Mouse (Mus musculus): ENCODE results near the gene Ncoa3. TPM values are rescaled to one million over a fixed set of nuclear protein-coding genes. Genes with fewer than 3 reads are reported as not detected.

Ncoa3 gene
- polyA plus RNA-seq, 1 experiment from 2014 or later = 18.5 TPM

DNA sequence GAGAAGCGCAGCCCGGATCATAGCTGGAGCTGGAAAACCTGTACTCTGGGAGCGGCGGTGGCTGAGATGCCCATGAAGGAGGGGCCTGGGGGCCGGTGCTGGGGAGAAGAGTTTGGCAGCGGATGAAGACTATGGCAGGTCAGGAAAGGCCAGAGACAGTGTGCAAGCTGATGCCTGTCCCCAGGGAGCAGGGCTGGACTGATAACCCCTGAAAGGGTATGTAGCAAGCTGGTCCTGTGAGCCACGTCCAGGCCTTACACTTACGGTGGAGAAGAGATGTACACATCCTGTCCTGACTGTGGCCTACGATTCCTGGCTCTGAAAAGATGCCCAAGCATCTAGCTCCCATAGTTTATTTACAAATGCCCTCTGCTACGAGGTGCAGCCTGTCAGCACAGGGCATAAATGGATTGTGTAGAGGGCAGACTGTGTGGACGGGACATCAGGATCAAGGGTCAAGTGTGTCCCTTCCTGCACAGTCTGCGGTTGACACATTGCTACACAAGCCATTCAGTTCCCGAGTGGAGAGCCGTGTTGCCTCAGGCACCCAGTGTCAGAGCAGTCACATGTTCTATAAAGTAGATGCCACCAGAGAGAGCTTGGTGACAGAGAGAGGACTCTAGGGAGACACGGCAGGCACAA lies 106.0 kb downstream of the Ncoa3 start:
- Histone ChIP-seq H3K27ac (ENCODE audit: low read depth, low read length) (0 out of 2 replicates have a peak overlapping the region, but pooled peaks have one; percentile 16), H3K9me3 (ENCODE audit: control insufficient read depth, low read length) (no peaks in the 10 kb centered on the region), H3K27me3 (ENCODE audit: control insufficient read depth, insufficient read depth, low read length) (no peaks in the 10 kb centered on the region), H3K4me3 (ENCODE audit: low read depth, low read length) (no peak overlapping the region), H3K4me2 (ENCODE audit: low read depth, low read length) (no peak overlapping the region), H3K9ac (replicated peaks; ENCODE audit: low read depth, low read length) (no peak overlapping the region), H3K36me3 (ENCODE audit: control insufficient read depth, insufficient read depth, low read length) (no peaks in the 10 kb centered on the region), H3K4me1 (ENCODE audit: control insufficient read depth, insufficient read depth, low read length) (peaks cover 12% of the 10 kb centered on the region)
- 67% methylated on average over 15 of the region's 15 CpGs for WGBS
- no peak for ATAC-seq (ENCODE audit: low read depth)

DNA sequence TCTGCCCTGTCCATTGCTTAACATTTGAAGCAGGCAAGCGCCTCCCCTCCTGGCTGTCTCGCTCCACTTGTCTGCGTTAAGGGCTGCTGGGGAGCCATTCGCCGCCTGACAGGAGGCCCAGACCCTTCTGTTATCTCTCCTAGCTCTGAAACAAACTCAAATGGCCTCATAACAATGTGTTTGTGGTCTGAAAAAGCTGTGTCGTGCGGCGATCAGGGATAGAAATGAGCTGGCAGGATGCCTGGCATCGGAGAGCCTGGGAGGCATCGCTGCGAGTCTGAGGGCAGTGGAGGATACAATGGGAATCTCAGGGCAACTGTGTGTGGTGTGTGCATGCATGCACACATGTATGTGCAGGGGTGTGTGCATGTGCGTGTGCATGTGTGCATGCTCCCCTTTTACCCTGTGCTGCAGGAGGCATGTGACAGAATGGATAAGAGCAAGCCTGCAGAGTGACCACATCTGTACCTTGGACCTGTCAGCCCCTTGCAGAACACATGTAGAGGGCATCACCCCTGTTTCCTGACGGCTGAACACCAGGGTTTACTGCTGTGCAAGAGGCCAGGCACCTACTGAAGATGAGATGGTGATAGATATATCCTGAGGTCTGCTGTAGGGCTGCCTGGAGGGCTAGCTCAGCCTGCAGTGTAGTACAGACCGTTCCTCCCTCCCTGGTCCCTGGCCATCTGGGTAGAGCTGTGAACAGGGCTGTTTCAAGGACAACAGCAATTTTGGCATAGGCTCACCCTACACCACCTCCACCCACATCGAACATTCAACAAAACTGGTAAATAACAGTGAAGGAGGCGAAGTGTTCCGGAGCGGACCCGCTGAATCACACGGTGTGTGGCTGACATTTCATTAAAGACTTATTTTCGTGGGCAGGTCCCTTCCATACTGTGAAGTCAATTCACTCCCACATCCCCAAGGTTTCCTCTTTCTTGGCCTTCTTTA lies 108.2 kb downstream of the Ncoa3 start:
- Histone ChIP-seq H3K36me3 (ENCODE audit: control insufficient read depth, insufficient read depth, low read length) (no peaks in the 10 kb centered on the region), H3K9ac (replicated peaks; ENCODE audit: low read depth, low read length) (0 out of 2 replicates have a peak overlapping the region, but pooled peaks have one; percentile 25), H3K4me1 (ENCODE audit: control insufficient read depth, insufficient read depth, low read length) (peaks cover 16% of the 10 kb centered on the region), H3K27ac (ENCODE audit: low read depth, low read length) (peak overlapping the region; percentile 52; the same call in 1 of the 2 replicates), H3K27me3 (ENCODE audit: control insufficient read depth, insufficient read depth, low read length) (no peaks in the 10 kb centered on the region), H3K4me3 (ENCODE audit: low read depth, low read length) (no peak overlapping the region), H3K9me3 (ENCODE audit: control insufficient read depth, low read length) (no peaks in the 10 kb centered on the region), H3K4me2 (ENCODE audit: low read depth, low read length) (no peak overlapping the region)
- ATAC-seq (ENCODE audit: low read depth) = 0 out of 2 replicates have a peak, but pooled peaks have one; percentile 31
- 65% methylated on average over 21 of the region's 21 CpGs for WGBS

DNA sequence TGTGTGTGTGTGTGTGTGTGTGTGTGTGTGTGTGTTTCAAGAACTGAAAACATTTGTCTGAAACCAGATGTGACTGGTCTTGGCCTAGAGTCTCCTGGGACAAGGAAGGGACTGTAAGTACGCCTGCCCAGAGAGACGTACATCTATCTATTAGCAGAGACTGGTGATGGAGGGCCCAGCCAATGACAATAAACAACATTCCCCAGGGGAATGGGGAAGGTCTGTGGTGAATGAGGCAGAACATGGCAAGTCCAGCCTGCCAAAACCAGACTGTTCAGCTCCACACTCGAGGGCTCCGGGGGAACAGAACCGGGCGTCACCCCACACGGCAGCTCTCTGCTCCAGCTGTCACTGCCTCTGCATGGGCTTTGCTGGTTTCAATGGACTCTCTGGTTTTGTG lies 110.5 kb downstream of the Ncoa3 start:
- Histone ChIP-seq H3K36me3 (ENCODE audit: control insufficient read depth, insufficient read depth, low read length) (no peaks in the 10 kb centered on the region), H3K4me3 (ENCODE audit: low read depth, low read length) (no peak overlapping the region), H3K27me3 (ENCODE audit: control insufficient read depth, insufficient read depth, low read length) (no peaks in the 10 kb centered on the region), H3K9ac (replicated peaks; ENCODE audit: low read depth, low read length) (no peak overlapping the region), H3K4me1 (ENCODE audit: control insufficient read depth, insufficient read depth, low read length) (peaks cover 15% of the 10 kb centered on the region), H3K27ac (ENCODE audit: low read depth, low read length) (no peak overlapping the region), H3K9me3 (ENCODE audit: control insufficient read depth, low read length) (no peaks in the 10 kb centered on the region), H3K4me2 (ENCODE audit: low read depth, low read length) (no peak overlapping the region)
- 0 out of 2 replicates have a peak, but pooled peaks have one; percentile 12 for ATAC-seq (ENCODE audit: low read depth)
- WGBS = 49% methylated on average over 7 of the region's 7 CpGs

DNA sequence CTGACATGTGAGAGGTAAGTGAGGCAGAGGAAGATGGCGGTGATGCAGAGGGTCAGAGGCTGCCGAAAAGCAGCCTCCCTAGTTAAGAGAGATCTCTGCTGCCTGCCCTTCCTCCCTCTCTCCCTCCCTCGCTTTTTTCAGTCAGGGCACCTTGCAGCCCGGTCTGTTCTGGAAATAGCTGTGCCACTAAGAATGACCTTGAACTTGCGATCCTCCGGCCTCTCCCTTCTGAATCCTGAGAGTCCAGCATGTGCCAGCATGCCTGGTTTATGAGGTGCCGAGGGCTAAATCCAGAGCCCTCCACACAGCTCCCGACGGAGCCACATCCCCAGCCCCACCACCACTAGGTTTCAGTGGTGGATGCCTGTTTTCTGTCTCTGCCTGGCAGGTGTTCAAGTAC lies 113.5 kb downstream of the Ncoa3 start:
- H3K27ac ChIP-seq (ENCODE audit: low read depth, low read length) = no peak overlapping the region
- peaks cover 5% of the 10 kb centered on the region; the same call in 1 of the 2 replicates for H3K4me1 ChIP-seq (ENCODE audit: control insufficient read depth, insufficient read depth, low read length)
- H3K4me3 ChIP-seq (ENCODE audit: low read depth, low read length) = no peak overlapping the region
- no peaks in the 10 kb centered on the region for H3K27me3 ChIP-seq (ENCODE audit: control insufficient read depth, insufficient read depth, low read length)
- H3K9ac ChIP-seq (replicated peaks; ENCODE audit: low read depth, low read length) = no peak overlapping the region
- ATAC-seq (ENCODE audit: low read depth) = no peak
- H3K36me3 ChIP-seq (ENCODE audit: control insufficient read depth, insufficient read depth, low read length) = no peaks in the 10 kb centered on the region
- WGBS = 72% methylated on average over 9 of the region's 9 CpGs
- no peaks in the 10 kb centered on the region for H3K9me3 ChIP-seq (ENCODE audit: control insufficient read depth, low read length)
- H3K4me2 ChIP-seq (ENCODE audit: low read depth, low read length) = no peak overlapping the region

DNA sequence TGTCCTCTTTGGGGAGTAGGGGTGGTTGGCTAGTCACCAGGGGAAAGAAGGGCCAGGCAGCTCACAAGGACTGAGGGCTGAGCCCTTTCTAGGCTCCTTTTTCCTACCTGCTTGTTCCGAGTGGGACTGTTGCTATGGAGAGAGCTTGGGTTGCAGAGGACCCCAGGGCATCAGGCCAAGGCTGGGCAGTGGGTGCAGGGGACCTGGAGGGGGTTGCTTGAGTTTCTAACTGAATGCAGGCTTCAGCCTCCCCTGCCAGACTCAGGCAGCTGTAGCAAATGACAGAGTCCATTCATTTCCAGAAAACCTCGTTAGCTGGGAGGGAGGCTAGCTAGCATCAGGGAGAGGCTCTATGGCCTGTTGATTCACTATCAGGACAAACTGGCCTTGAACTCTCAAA lies 114.2 kb downstream of the Ncoa3 start:
- peak; percentile 60; the same call in 1 of the 2 replicates for ATAC-seq (ENCODE audit: low read depth)
- Histone ChIP-seq H3K9ac (replicated peaks; ENCODE audit: low read depth, low read length) (no peak overlapping the region), H3K9me3 (ENCODE audit: control insufficient read depth, low read length) (no peaks in the 10 kb centered on the region), H3K27me3 (ENCODE audit: control insufficient read depth, insufficient read depth, low read length) (no peaks in the 10 kb centered on the region), H3K27ac (ENCODE audit: low read depth, low read length) (no peak overlapping the region), H3K4me3 (ENCODE audit: low read depth, low read length) (no peak overlapping the region), H3K36me3 (ENCODE audit: control insufficient read depth, insufficient read depth, low read length) (no peaks in the 10 kb centered on the region), H3K4me2 (ENCODE audit: low read depth, low read length) (no peak overlapping the region), H3K4me1 (ENCODE audit: control insufficient read depth, insufficient read depth, low read length) (0 out of 2 replicates have a peak, but pooled peaks cover 5% of the 10 kb centered on the region)
- WGBS = 44% methylated on average over 2 of the region's 2 CpGs

DNA sequence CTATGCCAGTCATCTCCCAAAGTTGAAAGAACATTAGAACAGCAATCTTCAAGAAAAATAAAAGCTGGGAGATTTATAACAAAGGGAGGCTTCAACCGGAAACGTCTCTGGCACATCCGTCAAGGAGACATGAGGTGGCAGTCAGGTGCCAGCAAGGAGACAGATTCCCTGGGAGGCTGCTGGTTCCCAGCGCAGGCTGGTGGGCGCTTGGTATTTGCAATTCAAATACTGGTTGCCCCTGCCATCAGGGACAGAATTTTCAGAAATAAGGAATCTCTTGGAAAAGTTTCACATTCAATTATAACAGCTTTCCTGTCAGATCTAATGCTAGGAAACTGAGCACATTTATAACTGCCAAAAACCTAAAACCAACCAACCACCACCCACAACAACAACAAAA lies 115.5 kb downstream of the Ncoa3 start:
- Histone ChIP-seq H3K9ac (replicated peaks; ENCODE audit: low read depth, low read length) (no peak overlapping the region), H3K4me3 (ENCODE audit: low read depth, low read length) (no peak overlapping the region), H3K27ac (ENCODE audit: low read depth, low read length) (no peak overlapping the region), H3K4me2 (ENCODE audit: low read depth, low read length) (no peak overlapping the region), H3K4me1 (ENCODE audit: control insufficient read depth, insufficient read depth, low read length) (0 out of 2 replicates have a peak, but pooled peaks cover 5% of the 10 kb centered on the region), H3K9me3 (ENCODE audit: control insufficient read depth, low read length) (no peaks in the 10 kb centered on the region), H3K27me3 (ENCODE audit: control insufficient read depth, insufficient read depth, low read length) (no peaks in the 10 kb centered on the region), H3K36me3 (ENCODE audit: control insufficient read depth, insufficient read depth, low read length) (no peaks in the 10 kb centered on the region)
- ATAC-seq (ENCODE audit: low read depth) = no peak
- 48% methylated on average over 5 of the region's 5 CpGs for WGBS

DNA sequence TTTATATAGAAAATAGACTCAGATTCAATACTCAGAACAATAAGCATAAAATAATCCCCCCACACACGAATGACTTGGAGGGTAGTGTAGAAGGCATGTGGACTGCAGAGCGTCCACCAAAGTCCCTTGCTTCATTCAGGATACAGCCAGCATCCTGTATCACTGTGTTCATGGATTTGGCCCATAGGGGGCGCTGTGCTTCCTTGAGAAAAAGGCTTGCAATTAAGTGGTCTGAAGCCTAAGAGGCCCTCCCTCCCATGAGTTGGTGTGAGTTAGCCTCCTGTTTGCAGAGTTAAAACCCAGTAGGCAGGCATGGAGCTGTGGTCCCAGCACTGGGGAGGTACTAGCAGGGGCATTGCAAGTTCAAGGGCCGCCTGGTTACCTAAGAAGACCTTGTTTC lies 115.9 kb downstream of the Ncoa3 start:
- ATAC-seq (ENCODE audit: low read depth) = no peak
- 28% methylated on average over 4 of the region's 4 CpGs for WGBS
- no peaks in the 10 kb centered on the region for H3K27me3 ChIP-seq (ENCODE audit: control insufficient read depth, insufficient read depth, low read length)
- no peaks in the 10 kb centered on the region for H3K36me3 ChIP-seq (ENCODE audit: control insufficient read depth, insufficient read depth, low read length)
- H3K4me1 ChIP-seq (ENCODE audit: control insufficient read depth, insufficient read depth, low read length) = 0 out of 2 replicates have a peak, but pooled peaks cover 5% of the 10 kb centered on the region
- H3K27ac ChIP-seq (ENCODE audit: low read depth, low read length) = no peak overlapping the region
- no peak overlapping the region for H3K9ac ChIP-seq (replicated peaks; ENCODE audit: low read depth, low read length)
- no peak overlapping the region for H3K4me3 ChIP-seq (ENCODE audit: low read depth, low read length)
- H3K9me3 ChIP-seq (ENCODE audit: control insufficient read depth, low read length) = no peaks in the 10 kb centered on the region
- no peak overlapping the region for H3K4me2 ChIP-seq (ENCODE audit: low read depth, low read length)

DNA sequence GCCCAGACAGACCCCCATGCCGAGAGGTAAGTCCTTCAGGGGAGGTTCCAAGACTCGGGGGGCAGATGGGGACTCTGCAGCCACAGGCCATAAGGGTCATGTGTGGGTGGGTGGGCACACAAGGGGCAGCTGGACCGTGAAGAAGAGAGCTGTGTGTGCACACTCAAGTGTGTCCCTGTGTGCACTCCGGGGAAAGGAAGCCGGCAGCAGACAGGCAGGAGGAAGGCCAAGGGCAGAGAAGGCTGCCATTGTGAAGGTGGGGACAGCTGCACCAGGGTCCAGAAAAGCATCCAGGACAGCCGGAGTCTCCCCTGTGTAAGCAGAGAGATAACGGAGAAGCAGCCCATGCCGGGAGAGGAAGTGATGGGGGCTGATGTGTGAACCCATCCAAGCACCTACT lies 118.3 kb downstream of the Ncoa3 start:
- no peak for ATAC-seq (ENCODE audit: low read depth)
- Histone ChIP-seq H3K4me1 (ENCODE audit: control insufficient read depth, insufficient read depth, low read length) (no peaks in the 10 kb centered on the region), H3K9me3 (ENCODE audit: control insufficient read depth, low read length) (no peaks in the 10 kb centered on the region), H3K27me3 (ENCODE audit: control insufficient read depth, insufficient read depth, low read length) (no peaks in the 10 kb centered on the region), H3K4me3 (ENCODE audit: low read depth, low read length) (no peak overlapping the region), H3K27ac (ENCODE audit: low read depth, low read length) (no peak overlapping the region), H3K4me2 (ENCODE audit: low read depth, low read length) (no peak overlapping the region), H3K36me3 (ENCODE audit: control insufficient read depth, insufficient read depth, low read length) (no peaks in the 10 kb centered on the region), H3K9ac (replicated peaks; ENCODE audit: low read depth, low read length) (no peak overlapping the region)
- WGBS = 72% methylated on average over 8 of the region's 8 CpGs

DNA sequence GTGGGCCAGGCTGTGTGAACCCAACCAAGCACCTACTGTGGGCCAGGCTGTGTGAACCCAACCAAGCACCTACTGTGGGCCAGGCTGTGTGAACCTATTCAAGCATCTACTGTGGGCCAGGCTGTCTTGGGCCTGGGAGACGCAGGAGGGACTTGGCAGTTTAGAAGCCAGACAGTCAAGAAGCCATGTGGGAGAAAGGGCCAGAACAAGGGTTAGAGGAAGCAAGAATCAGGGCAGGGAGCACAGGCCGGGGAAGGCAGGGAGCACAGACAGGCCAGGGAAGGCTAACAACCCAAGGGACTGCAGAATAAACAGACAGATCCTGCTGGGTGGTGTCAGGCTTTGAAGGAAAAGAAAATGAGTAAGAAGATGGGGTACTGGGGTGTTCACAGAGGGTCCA lies 118.8 kb downstream of the Ncoa3 start:
- no peaks in the 10 kb centered on the region for H3K27me3 ChIP-seq (ENCODE audit: control insufficient read depth, insufficient read depth, low read length)
- 81% methylated on average over 2 of the region's 2 CpGs for WGBS
- H3K4me1 ChIP-seq (ENCODE audit: control insufficient read depth, insufficient read depth, low read length) = no peaks in the 10 kb centered on the region
- no peak overlapping the region for H3K4me2 ChIP-seq (ENCODE audit: low read depth, low read length)
- no peak overlapping the region for H3K4me3 ChIP-seq (ENCODE audit: low read depth, low read length)
- H3K9me3 ChIP-seq (ENCODE audit: control insufficient read depth, low read length) = no peaks in the 10 kb centered on the region
- H3K9ac ChIP-seq (replicated peaks; ENCODE audit: low read depth, low read length) = no peak overlapping the region
- H3K27ac ChIP-seq (ENCODE audit: low read depth, low read length) = no peak overlapping the region
- H3K36me3 ChIP-seq (ENCODE audit: control insufficient read depth, insufficient read depth, low read length) = no peaks in the 10 kb centered on the region
- ATAC-seq (ENCODE audit: low read depth) = no peak
